Mouse (Mus musculus) CH12.LX (cell line): ENCODE results near the gene Meox2. TPM values are rescaled to one million over a fixed set of nuclear protein-coding genes. Genes with fewer than 3 reads are reported as not detected.

Experiments
- DNase-seq: peaks from one replicate; pipeline ENCODE4 v3.0.0-alpha.2; 2013; ENCODE audit errors: extremely low read depth
- H3K27ac ChIP-seq: 2 replicates; pipeline ENCODE4 v1.5.1; 2012; ENCODE audit warnings: low read depth, mild to moderate bottlenecking, control low read depth, moderate library complexity; ENCODE audit not compliant: insufficient read depth
- H3K27me3 ChIP-seq: replicated peaks from 2 replicates; pipeline ENCODE3; 2012; ENCODE audit warnings: inconsistent platforms
- H3K36me3 ChIP-seq, 2 experiments: replicated peaks in 1 of 2; 2 replicates each; pipeline versions ENCODE3 to v1.6.1; 2012; ENCODE audit warnings: inconsistent platforms in 1 of 2, low read length in 1 of 2, mild to moderate bottlenecking in 1 of 2, mixed read lengths in 1 of 2, moderate library complexity in 1 of 2; ENCODE audit not compliant: control insufficient read depth in 1 of 2, insufficient read depth in 1 of 2
- H3K4me1 ChIP-seq, 2 experiments: 2 replicates each; pipeline ENCODE4 v1.6.1; 2012; ENCODE audit warnings: inconsistent platforms in 1 of 2, moderate library complexity in 1 of 2; ENCODE audit not compliant: insufficient read depth in 2 of 2, control insufficient read depth in 1 of 2
- H3K4me2 ChIP-seq: 2 replicates; pipeline ENCODE4 v1.6.1; 2012; ENCODE audit warnings: low read depth, mild to moderate bottlenecking, control low read depth; ENCODE audit not compliant: poor library complexity, insufficient read depth, severe bottlenecking
- H3K4me3 ChIP-seq, 3 experiments: fragments of 150-350 bp in 1 of 3; sonication (generic) in 1 of 3; replicated peaks in 1 of 3; 2 replicates each; pipeline versions ENCODE3 to v1.5.1; 2011 to 2012; ENCODE audit warnings: low read depth in 2 of 3, low read length in 2 of 3, mild to moderate bottlenecking in 2 of 3, moderate library complexity in 2 of 3, control low read depth in 1 of 3, improper control_type of control experiment in 1 of 3, inconsistent platforms in 1 of 3, mixed read lengths in 1 of 3; ENCODE audit not compliant: poor library complexity in 1 of 3
- H3K79me2 ChIP-seq: replicated peaks from 2 replicates; pipeline ENCODE4 v1.6.1; 2012; ENCODE audit warnings: mild to moderate bottlenecking, moderate library complexity; ENCODE audit not compliant: control insufficient read depth, poor library complexity, insufficient read depth, severe bottlenecking; ENCODE audit errors: extremely low read depth
- H3K9ac ChIP-seq: 2 replicates; pipeline ENCODE4 v1.6.1; 2012; ENCODE audit warnings: low read depth, mild to moderate bottlenecking, control low read depth, moderate library complexity; ENCODE audit not compliant: insufficient read depth
- H3K9me3 ChIP-seq: replicated peaks from 2 replicates; pipeline ENCODE3; 2012; ENCODE audit warnings: low read length, inconsistent platforms, mixed read lengths
- E2F4 ChIP-seq: IDR thresholded peaks from 2 replicates; pipeline ENCODE4 v1.6.1; 2011; ENCODE audit warnings: low read depth, low read length, improper control_type of control experiment; ENCODE audit not compliant: insufficient replicate concordance
- EP300 ChIP-seq: IDR thresholded peaks from 2 replicates; pipeline ENCODE4 v1.6.1; 2011; ENCODE audit warnings: low read length, improper control_type of control experiment
- ETS1 ChIP-seq: conservative IDR thresholded peaks from 2 replicates; pipeline ENCODE4 v1.6.1; 2012; ENCODE audit warnings: low read depth, mild to moderate bottlenecking, inconsistent platforms, low read length, improper control_type of control experiment, moderate library complexity
- GABPA ChIP-seq: IDR thresholded peaks from 2 replicates; pipeline ENCODE4 v1.6.1; 2012; ENCODE audit warnings: low read depth, low read length, improper control_type of control experiment, inconsistent platforms; ENCODE audit not compliant: insufficient replicate concordance
- IRF4 ChIP-seq: IDR thresholded peaks from 2 replicates; pipeline ENCODE4 v1.6.1; 2014; ENCODE audit warnings: low read depth, mild to moderate bottlenecking, inconsistent platforms, low read length, improper control_type of control experiment
- KAT2A ChIP-seq: IDR thresholded peaks from 2 replicates; pipeline ENCODE4 v1.6.1; 2012; ENCODE audit warnings: low read length, improper control_type of control experiment, inconsistent platforms; ENCODE audit not compliant: insufficient replicate concordance
- MAFK ChIP-seq: IDR thresholded peaks from 2 replicates; pipeline ENCODE4 v1.6.1; 2011; ENCODE audit warnings: low read length, improper control_type of control experiment; ENCODE audit not compliant: insufficient replicate concordance
- MAX ChIP-seq: IDR thresholded peaks from 2 replicates; pipeline ENCODE4 v1.6.1; 2011; ENCODE audit warnings: low read length, improper control_type of control experiment
- MAZ ChIP-seq: IDR thresholded peaks from 2 replicates; pipeline ENCODE4 v1.6.1; 2012; ENCODE audit warnings: low read depth, mild to moderate bottlenecking, inconsistent platforms, low read length, improper control_type of control experiment, moderate library complexity
- MXI1 ChIP-seq: IDR thresholded peaks from 2 replicates; pipeline ENCODE4 v1.6.1; 2011; ENCODE audit warnings: mild to moderate bottlenecking, low read depth, low read length, improper control_type of control experiment
- POLR2AphosphoS2 ChIP-seq: IDR thresholded peaks from 2 replicates; pipeline ENCODE4 v1.6.1; 2011; ENCODE audit warnings: low read depth, low read length, improper control_type of control experiment
- RAD21 ChIP-seq: IDR thresholded peaks from 2 replicates; pipeline ENCODE4 v1.6.1; 2011; ENCODE audit warnings: low read depth, mild to moderate bottlenecking, low read length, improper control_type of control experiment, moderate library complexity
- RCOR1 ChIP-seq: conservative IDR thresholded peaks from 2 replicates; pipeline ENCODE4 v1.6.1; 2012; ENCODE audit warnings: low read depth, mild to moderate bottlenecking, inconsistent platforms, low read length, improper control_type of control experiment
- SIN3A ChIP-seq: IDR thresholded peaks from 2 replicates; pipeline ENCODE4 v1.6.1; 2012; ENCODE audit warnings: low read length, improper control_type of control experiment, inconsistent platforms
- TBP ChIP-seq: conservative IDR thresholded peaks from 2 replicates; pipeline ENCODE4 v1.6.1; 2011; ENCODE audit warnings: low read depth, low read length, improper control_type of control experiment
- UBTF ChIP-seq: IDR thresholded peaks from 2 replicates; pipeline ENCODE4 v1.6.1; 2012; ENCODE audit warnings: low read depth, mild to moderate bottlenecking, inconsistent platforms, low read length, improper control_type of control experiment, moderate library complexity
- USF2 ChIP-seq: conservative IDR thresholded peaks from 2 replicates; pipeline ENCODE4 v1.6.1; 2011; ENCODE audit warnings: low read depth, low read length, improper control_type of control experiment
- ZC3H11A ChIP-seq: IDR thresholded peaks from 2 replicates; pipeline ENCODE4 v1.6.1; 2012; ENCODE audit warnings: low read depth, mild to moderate bottlenecking, inconsistent platforms, low read length, improper control_type of control experiment
- ZKSCAN1 ChIP-seq: IDR thresholded peaks from 2 replicates; pipeline ENCODE4 v1.6.1; 2012; ENCODE audit warnings: low read depth, inconsistent platforms, low read length, improper control_type of control experiment, borderline replicate concordance
- ZNF384 ChIP-seq: IDR thresholded peaks from 2 replicates; pipeline ENCODE4 v1.6.1; 2012; ENCODE audit warnings: low read depth, low read length, improper control_type of control experiment, inconsistent platforms
- dilution Hi-C: fragments of 300-500 bp; cut with MboI; formaldehyde crosslinking; loops from 2 replicates; pipeline ENCODE4 v1.14.3; 2020; ENCODE audit warnings: low sequenced_read_pairs; ENCODE audit not compliant: extremely low pct_unique_long_range_greater_than_20kb, extremely low pct_ligation_motif_present
- in situ Hi-C: fragments of 300-500 bp; cut with MboI; formaldehyde crosslinking; loops from 3 replicates; pipeline ENCODE4 v1.14.3; 2019; ENCODE audit warnings: low sequenced_read_pairs, low pct_ligation_motif_present, low pct_unique_long_range_greater_than_20kb, mixed read lengths
- polyA plus RNA-seq: library from polyadenylated mRNA; unstranded; fragments of >175 nt; gene quantifications from 2 replicates; pipeline ENCODE4 v1.2.1, GENCODE M21; 2012; ENCODE audit warnings: low read depth; ENCODE audit not compliant: insufficient read length
- total RNA-seq, 2 experiments: library from RNA; depleted of rRNA; stranded (reverse); fragments of 300-350 nt in 1 of 2; fragments of >200 nt in 1 of 2; gene quantifications; 2 replicates each; pipeline ENCODE4 v1.2.3; 2012 to 2014

The Meox2 gene
- total and polyA plus RNA-seq, 3 experiments: not detected

DNA sequence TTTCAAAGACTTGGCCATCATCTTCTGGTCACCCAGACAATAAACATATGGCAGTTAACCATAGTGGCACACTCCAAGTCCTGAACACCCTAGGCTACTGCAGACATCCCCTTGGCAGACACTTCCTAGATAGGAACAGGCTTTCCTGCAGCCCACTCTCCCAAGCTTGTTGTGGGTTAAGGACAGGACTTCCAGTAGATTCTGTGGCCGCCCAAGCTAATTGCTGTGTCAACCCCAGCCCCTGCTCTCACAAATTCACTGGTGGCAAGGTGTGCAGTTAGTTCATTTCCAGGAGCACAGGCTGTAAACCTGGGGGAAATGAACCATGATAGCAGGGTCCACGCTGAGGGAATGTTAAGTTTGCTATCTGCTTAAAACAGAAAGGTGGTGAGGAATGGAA, 1.2 kb upstream of the Meox2 start:
- in situ Hi-C loops: no loop called here
- no peak overlapping the region for H3K4me3 ChIP-seq
- H3K9ac ChIP-seq: no peak overlapping the region
- no peaks in the 10 kb centered on the region for H3K27me3 ChIP-seq
- no peaks in the 10 kb centered on the region for H3K4me1 ChIP-seq
- H3K9me3 ChIP-seq: peaks cover 3% of the 10 kb centered on the region
- TF ChIP-seq ZC3H11A (no peak), EP300 (no peak), MAZ (no peak), MAFK (no peak), MAX (no peak), ZNF384 (no peak), RAD21 (no peak), TBP (no peak), GABPA (no peak), RCOR1 (no peak), ZKSCAN1 (no peak), MXI1 (no peak)
- no peak overlapping the region for H3K27ac ChIP-seq
- no peak for DNase-seq
- H3K4me2 ChIP-seq: no peak overlapping the region
- H3K36me3 ChIP-seq: no peaks in the 10 kb centered on the region
- H3K79me2 ChIP-seq: no peaks in the 10 kb centered on the region
- dilution Hi-C loops: no loop called here

DNA sequence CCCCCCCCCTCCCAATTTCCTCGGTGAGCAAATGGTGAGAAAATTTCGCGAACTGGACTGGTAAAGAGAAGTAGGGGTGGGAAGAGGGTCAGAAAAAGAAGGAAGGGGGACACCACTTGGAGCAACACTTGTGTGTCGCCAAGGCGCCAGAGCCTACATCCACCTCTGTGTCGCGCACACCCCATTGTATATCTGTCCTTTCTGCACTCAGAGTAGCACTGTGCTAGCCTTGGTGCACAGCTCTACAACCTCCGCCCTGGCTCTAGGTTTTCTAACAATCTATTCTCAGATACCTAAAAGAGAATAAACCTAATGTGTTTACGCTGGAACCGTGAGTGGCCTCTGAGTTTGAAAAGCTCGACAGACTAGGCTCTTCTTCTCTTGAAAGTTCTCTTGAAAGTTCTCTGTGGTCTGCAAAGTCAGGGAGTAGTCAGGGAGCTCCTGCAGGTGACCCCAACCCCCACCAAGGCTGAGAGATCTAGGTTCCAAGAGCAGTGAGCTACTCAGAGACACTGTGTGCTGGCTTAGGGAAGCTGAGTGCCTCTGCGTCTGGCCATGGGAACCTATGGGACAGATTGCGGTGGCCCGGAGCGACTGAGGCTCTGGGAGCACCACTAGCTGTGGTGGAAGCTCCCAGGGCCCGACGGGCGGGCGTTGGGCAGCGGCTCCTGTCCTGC, 489 bp upstream of the Meox2 start:
- in situ Hi-C loops: no loop called here
- no peak overlapping the region for H3K4me3 ChIP-seq

More for the DNA sequence above, 489 bp upstream of the Meox2 start:
- TF ChIP-seq POLR2AphosphoS2 (no peak), IRF4 (no peak), MAFK (no peak), KAT2A (no peak), EP300 (no peak), RAD21 (no peak), E2F4 (no peak), USF2 (no peak), ZC3H11A (no peak), UBTF (no peak), ETS1 (no peak), SIN3A (no peak), MAX (no peak), ZNF384 (no peak)
- dilution Hi-C loops: no loop called here
- peaks cover 3% of the 10 kb centered on the region for H3K9me3 ChIP-seq
- no peak overlapping the region for H3K9ac ChIP-seq
- no peak overlapping the region for H3K27ac ChIP-seq
- no peak overlapping the region for H3K4me2 ChIP-seq
- H3K27me3 ChIP-seq: no peaks in the 10 kb centered on the region
- no peaks in the 10 kb centered on the region for H3K79me2 ChIP-seq
- DNase-seq: no peak
- H3K36me3 ChIP-seq: no peaks in the 10 kb centered on the region
- H3K4me1 ChIP-seq: no peaks in the 10 kb centered on the region
